Mouse (Mus musculus) midbrain, embryonic 10.5 days (tissue): Measurements from ENCODE around the gene Pim1. TPM values are rescaled to one million over a fixed set of nuclear protein-coding genes. Genes with fewer than 3 reads are reported as not detected.

Experiments used
- DNase-seq: peaks from one replicate; pipeline ENCODE4 v3.0.0-alpha.2; 2017; ENCODE audit warnings: low spot score
- H3K27ac ChIP-seq: fragments of 300-500 bp; sonication (generic); replicated peaks from 2 replicates; pipeline ENCODE4 v1.5.1; 2016; ENCODE audit warnings: mild to moderate bottlenecking
- H3K27me3 ChIP-seq: fragments of 300-500 bp; sonication (generic); 2 replicates; pipeline ENCODE4 v1.6.1; 2016; ENCODE audit warnings: low read depth, mild to moderate bottlenecking; ENCODE audit not compliant: poor library complexity, severe bottlenecking
- H3K36me3 ChIP-seq: fragments of 300-500 bp; sonication (generic); 2 replicates; pipeline ENCODE4 v1.6.1; 2016; ENCODE audit warnings: mild to moderate bottlenecking, moderate library complexity
- H3K4me1 ChIP-seq: fragments of 300-500 bp; sonication (generic); 2 replicates; pipeline ENCODE4 v1.6.1; 2016
- H3K4me3 ChIP-seq: fragments of 300-500 bp; sonication (generic); 2 replicates; pipeline ENCODE4 v1.5.1; 2016; ENCODE audit warnings: mild to moderate bottlenecking, moderate library complexity
- H3K9me3 ChIP-seq: fragments of 300-500 bp; sonication (generic); replicated peaks from 2 replicates; pipeline ENCODE4 v1.6.1; 2016; ENCODE audit warnings: mild to moderate bottlenecking
- WGBS: fragments of 180-500 bp; shearing (Covaris S2); methylation state at CpG from one replicate; pipeline ENCODE4 v1.1.7; 2016; 5-methylcytosine and 5-hydroxymethylcytosine counted together
- polyA plus RNA-seq: library from polyadenylated mRNA; unstranded; fragments of >200 nt; fragmentation: Nextera tagmentation; extraction: Ambion mirVana; gene quantifications from 2 replicates; pipeline ENCODE4 v1.2.1, GENCODE M21; 2016

Gene Pim1
- polyA plus RNA-seq, 1 experiment from 2014 or later = 33.8 TPM

DNA sequence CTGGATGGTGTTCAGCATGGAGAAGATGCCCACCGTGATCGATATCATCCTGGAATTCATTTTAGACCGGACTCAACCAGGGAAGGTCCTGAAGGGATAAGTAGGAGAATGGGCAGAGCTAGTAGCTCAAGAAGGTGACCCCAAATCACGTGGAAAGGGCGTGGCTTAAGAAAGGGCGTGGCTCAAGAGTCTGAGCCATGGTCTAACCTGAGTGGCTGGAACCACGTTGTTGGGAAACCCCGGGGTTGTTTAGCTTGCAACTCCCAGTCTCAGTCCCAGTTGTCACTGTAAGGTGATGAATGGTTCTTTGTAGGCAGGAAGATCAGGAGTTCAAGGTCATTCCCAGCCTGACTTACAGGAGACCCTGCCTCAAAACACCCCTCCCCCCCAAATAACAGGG is 29.2 kb downstream of the Pim1 start:
- Histone ChIP-seq H3K27me3 (no peaks in the 10 kb centered on the region), H3K36me3 (no peaks in the 10 kb centered on the region), H3K9me3 (no peaks in the 10 kb centered on the region), H3K4me1 (no peaks in the 10 kb centered on the region), H3K4me3 (no peak overlapping the region), H3K27ac (no peak overlapping the region)
- 79% methylated on average over 8 of the region's 8 CpGs for WGBS
- DNase-seq = no peak

- Histone ChIP-seq H3K9me3 (peaks cover 13% of the 10 kb centered on the region; the same call in 1 of the 2 replicates), H3K4me3 (no peak overlapping the region), H3K27ac (no peak overlapping the region), H3K36me3 (no peaks in the 10 kb centered on the region), H3K4me1 (no peaks in the 10 kb centered on the region), H3K27me3 (no peaks in the 10 kb centered on the region)
- DNase-seq = no peak
- WGBS = 81% methylated on average over 2 of the region's 2 CpGs
Observed at GRCm38 (mm10) chr17:29525613-29526012, 35.1 kb downstream of the Pim1 start.

GRCm38 (mm10) chr17:29528568-29529187 is 38.1 kb downstream of the Pim1 start:
- Histone ChIP-seq H3K9me3 (peaks cover 13% of the 10 kb centered on the region; the same call in 1 of the 2 replicates), H3K4me3 (no peak overlapping the region), H3K27ac (no peak overlapping the region), H3K4me1 (no peaks in the 10 kb centered on the region), H3K27me3 (no peaks in the 10 kb centered on the region), H3K36me3 (no peaks in the 10 kb centered on the region)
- 91% methylated on average over 8 of the region's 8 CpGs for WGBS
- DNase-seq = no peak

DNA sequence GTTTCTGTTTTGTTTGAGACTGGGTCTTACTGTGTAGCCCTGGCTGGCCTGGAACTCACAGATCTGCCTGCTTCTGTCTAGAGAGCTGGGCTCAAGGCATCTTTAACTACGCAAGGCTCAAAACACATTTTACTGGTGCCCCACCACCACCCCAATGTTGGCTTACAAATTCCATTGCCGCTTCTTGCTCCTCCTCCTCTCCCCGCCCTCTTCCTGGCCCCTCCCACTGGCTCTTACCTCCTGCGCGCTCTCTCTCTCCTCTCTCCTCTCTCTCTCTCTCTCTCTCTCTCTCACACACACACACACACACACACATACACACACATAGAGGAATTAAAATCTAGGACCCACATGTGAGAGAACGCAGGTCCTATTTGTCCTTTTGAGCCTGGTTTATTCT is 40.0 kb downstream of the Pim1 start:
- 80% methylated on average over 6 of the region's 6 CpGs for WGBS

GRCm38 (mm10) chr17:29531278-29531677 is 40.7 kb downstream of the Pim1 start:
- peaks cover 6% of the 10 kb centered on the region; the same call in 1 of the 2 replicates for H3K9me3 ChIP-seq
- no peak for DNase-seq
- no peaks in the 10 kb centered on the region for H3K36me3 ChIP-seq
- H3K4me1 ChIP-seq = no peaks in the 10 kb centered on the region
- H3K4me3 ChIP-seq = no peak overlapping the region
- 73% methylated on average over 9 of the region's 9 CpGs for WGBS
- no peaks in the 10 kb centered on the region for H3K27me3 ChIP-seq
- no peak overlapping the region for H3K27ac ChIP-seq

More for the DNA sequence above, 40.0 kb downstream of the Pim1 start:
- DNase-seq = no peak
- no peaks in the 10 kb centered on the region for H3K36me3 ChIP-seq
- H3K9me3 ChIP-seq = peaks cover 14% of the 10 kb centered on the region; the same call in 1 of the 2 replicates
- no peaks in the 10 kb centered on the region for H3K4me1 ChIP-seq
- no peaks in the 10 kb centered on the region for H3K27me3 ChIP-seq
- no peak overlapping the region for H3K27ac ChIP-seq
- no peak overlapping the region for H3K4me3 ChIP-seq

DNA sequence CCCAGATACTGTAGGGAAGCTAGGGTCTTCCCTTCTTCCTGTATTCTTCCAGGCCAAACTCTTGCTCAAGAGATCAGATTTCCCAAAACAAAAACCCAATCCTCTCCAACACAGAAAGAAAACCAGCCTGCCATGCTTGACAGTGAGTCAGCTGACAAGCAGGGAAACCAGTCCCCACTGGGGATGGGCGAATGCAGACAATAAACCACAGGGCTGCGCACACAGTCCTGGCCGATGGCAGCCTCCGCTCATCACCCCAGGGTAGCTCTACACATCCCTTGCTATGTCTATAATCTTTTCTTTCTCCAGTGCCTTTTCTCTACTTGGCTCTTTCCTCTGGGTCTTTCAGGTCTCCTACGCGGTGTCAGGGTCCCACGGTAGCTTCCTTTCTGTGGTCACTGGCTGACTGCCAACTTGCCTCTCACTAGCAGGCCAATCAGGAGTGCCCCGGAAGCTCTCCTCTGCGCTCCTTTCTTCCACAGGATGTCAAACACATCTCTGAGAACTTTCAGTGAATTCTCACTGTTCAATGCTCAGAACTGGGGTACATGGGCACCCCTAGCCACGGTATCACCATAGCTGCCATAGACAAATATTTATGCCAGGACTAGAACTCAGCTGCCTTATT is 41.3 kb downstream of the Pim1 start:
- DNase-seq = no peak
- Histone ChIP-seq H3K9me3 (peaks cover 3% of the 10 kb centered on the region; the same call in 1 of the 2 replicates), H3K36me3 (no peaks in the 10 kb centered on the region), H3K27me3 (no peaks in the 10 kb centered on the region), H3K4me1 (no peaks in the 10 kb centered on the region), H3K27ac (no peak overlapping the region), H3K4me3 (no peak overlapping the region)
- 88% methylated on average over 10 of the region's 10 CpGs for WGBS

- Histone ChIP-seq H3K27ac (no peak overlapping the region), H3K4me3 (no peak overlapping the region), H3K36me3 (no peaks in the 10 kb centered on the region), H3K4me1 (no peaks in the 10 kb centered on the region), H3K9me3 (0 out of 2 replicates have a peak, but pooled peaks cover 3% of the 10 kb centered on the region), H3K27me3 (no peaks in the 10 kb centered on the region)
- WGBS = 95% methylated on average over 11 of the region's 11 CpGs
- DNase-seq = no peak
Observed at GRCm38 (mm10) chr17:29533866-29534265, 43.3 kb downstream of the Pim1 start.

- no peak for DNase-seq
- WGBS = 88% methylated on average over 8 of the region's 8 CpGs
- H3K27ac ChIP-seq = no peak overlapping the region
- H3K9me3 ChIP-seq = 0 out of 2 replicates have a peak, but pooled peaks cover under 1% of the 10 kb centered on the region
- H3K4me3 ChIP-seq = no peak overlapping the region
- no peaks in the 10 kb centered on the region for H3K36me3 ChIP-seq
- H3K27me3 ChIP-seq = no peaks in the 10 kb centered on the region
- H3K4me1 ChIP-seq = no peaks in the 10 kb centered on the region
Observed at GRCm38 (mm10) chr17:29540426-29540825, 49.9 kb downstream of the Pim1 start.

DNA sequence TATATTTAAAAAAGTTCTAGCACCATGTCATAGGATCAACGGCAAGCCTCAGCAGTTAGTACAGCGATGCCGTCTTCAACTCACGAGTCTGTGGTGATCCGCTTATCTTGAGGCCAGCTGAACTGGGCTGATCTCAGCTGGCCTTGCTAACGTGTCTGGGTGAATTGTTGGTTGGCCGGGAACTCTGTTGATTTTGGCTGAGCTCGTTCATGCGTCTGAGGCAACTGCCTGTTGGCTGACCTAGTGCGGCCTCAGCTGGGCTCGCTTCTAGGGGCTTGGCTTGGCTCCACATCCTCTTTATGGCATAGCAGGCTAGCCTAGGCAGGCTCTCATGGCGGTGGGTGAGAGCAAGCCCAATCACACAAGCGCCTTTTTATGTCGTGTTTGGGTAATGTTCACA is 50.9 kb downstream of the Pim1 start:
- Histone ChIP-seq H3K9me3 (no peaks in the 10 kb centered on the region), H3K27me3 (no peaks in the 10 kb centered on the region), H3K27ac (no peak overlapping the region), H3K4me1 (no peaks in the 10 kb centered on the region), H3K36me3 (no peaks in the 10 kb centered on the region), H3K4me3 (no peak overlapping the region)
- no peak for DNase-seq
- WGBS = 83% methylated on average over 14 of the region's 14 CpGs

- Histone ChIP-seq H3K4me1 (no peaks in the 10 kb centered on the region), H3K27me3 (no peaks in the 10 kb centered on the region), H3K27ac (no peak overlapping the region), H3K4me3 (no peak overlapping the region), H3K36me3 (no peaks in the 10 kb centered on the region), H3K9me3 (no peaks in the 10 kb centered on the region)
- no peak for DNase-seq
- WGBS = 89% methylated on average over 19 of the region's 19 CpGs
Observed at GRCm38 (mm10) chr17:29542831-29543690, 52.5 kb downstream of the Pim1 start.

- 84% methylated on average over 2 of the region's 2 CpGs for WGBS
Observed at GRCm38 (mm10) chr17:29544064-29544463, 53.5 kb downstream of the Pim1 start.

GRCm38 (mm10) chr17:29545241-29545640 is 54.7 kb downstream of the Pim1 start:
- no peaks in the 10 kb centered on the region for H3K9me3 ChIP-seq
- no peak overlapping the region for H3K4me3 ChIP-seq
- peaks cover 11% of the 10 kb centered on the region for H3K4me1 ChIP-seq
- no peaks in the 10 kb centered on the region for H3K27me3 ChIP-seq
- no peaks in the 10 kb centered on the region for H3K36me3 ChIP-seq
- H3K27ac ChIP-seq = no peak overlapping the region
- WGBS = 95% methylated on average over 5 of the region's 5 CpGs
- no peak for DNase-seq

More at GRCm38 (mm10) chr17:29544064-29544463, 53.5 kb downstream of the Pim1 start:
- H3K36me3 ChIP-seq = no peaks in the 10 kb centered on the region
- no peak for DNase-seq
- no peaks in the 10 kb centered on the region for H3K9me3 ChIP-seq
- no peaks in the 10 kb centered on the region for H3K27me3 ChIP-seq
- no peak overlapping the region for H3K27ac ChIP-seq
- peaks cover 1% of the 10 kb centered on the region; the same call in 1 of the 2 replicates for H3K4me1 ChIP-seq
- H3K4me3 ChIP-seq = no peak overlapping the region
